ENCODE assay signal across 8 mouse cellular contexts in genomic region chr19:28679291-28679775, GRCm38 (mm10). TPM values are rescaled to one million over a fixed set of nuclear protein-coding genes. Genes with fewer than 3 reads are reported as not detected.
A peak's percentile ranks its signal among the peaks of the same experiment; 100 is the strongest.
DNase-seq lines count a peak whose midpoint lies in the region; ATAC-seq lines count a peak whose summit lies in the region.

No protein-coding gene starts in this region.

- WGBS in intestine, embryonic 14.5 days: 0% methylated on average over 28 of the region's 28 CpGs
- 0% methylated on average over 28 of the region's 28 CpGs for WGBS in midbrain, embryonic 14.5 days

- H3K9me3 ChIP-seq in intestine, embryonic 14.5 days (ENCODE audit: control insufficient read depth, low read length): no peaks in the 10 kb centered on the region
- no peaks in the 10 kb centered on the region for H3K9me3 ChIP-seq in midbrain, embryonic 14.5 days (ENCODE audit: control insufficient read depth, low read length)

- H3K4me1 ChIP-seq in intestine, embryonic 14.5 days (replicated peaks; ENCODE audit: control insufficient read depth, insufficient read depth, low read length): peaks cover 17% of the 10 kb centered on the region
- H3K4me1 ChIP-seq in midbrain, embryonic 14.5 days (ENCODE audit: control insufficient read depth, insufficient read depth, low read length): peaks cover 17% of the 10 kb centered on the region

- H3K27me3 ChIP-seq in intestine, embryonic 14.5 days (replicated peaks; ENCODE audit: control insufficient read depth, insufficient read depth, low read length): peaks cover 14% of the 10 kb centered on the region; the same call in 1 of the 2 replicates
- peaks cover 38% of the 10 kb centered on the region for H3K27me3 ChIP-seq in midbrain, embryonic 14.5 days (ENCODE audit: control insufficient read depth, insufficient read depth, low read length)

- no peak overlapping the region for H3K27ac ChIP-seq in intestine, embryonic 14.5 days (ENCODE audit: low read depth)
- H3K27ac ChIP-seq in midbrain, embryonic 14.5 days (replicated peaks; ENCODE audit: low read depth, low read length): no peak overlapping the region

- peak overlapping the region; percentile 54 for H3K4me3 ChIP-seq in intestine, embryonic 14.5 days (ENCODE audit: low read depth, low read length)
- peak overlapping the region; percentile 56 for H3K4me3 ChIP-seq in midbrain, embryonic 14.5 days (replicated peaks; ENCODE audit: low read depth, low read length)

- no peak for DNase-seq in frontal cortex, adult 2 months (ENCODE audit: extremely low spot score in 1 of 2, low spot score in 1 of 2)
- DNase-seq in thymus, adult 18-20 months: peak; percentile 4 to 9
- DNase-seq in thymus, postnatal 10 days (ENCODE audit: low spot score in 2 of 2): no peak
- DNase-seq in intestine, embryonic 14.5 days (ENCODE audit: low spot score): peak; percentile 79
- DNase-seq in midbrain, embryonic 14.5 days: no peak
- DNase-seq in ovary, postnatal 36 days (ENCODE audit: low spot score): no peak
- DNase-seq in adrenal gland, adult 18-20 months (ENCODE audit: low spot score in 2 of 2): no peak

- H3K36me3 ChIP-seq in intestine, embryonic 14.5 days (ENCODE audit: control insufficient read depth, insufficient read depth, low read length): no peaks in the 10 kb centered on the region
- no peaks in the 10 kb centered on the region for H3K36me3 ChIP-seq in midbrain, embryonic 14.5 days (ENCODE audit: control insufficient read depth, insufficient read depth, low read length)

- ATAC-seq in frontal cortex, adult (ENCODE audit: low TSS enrichment): peak; percentile 57
- no peak for ATAC-seq in intestine, embryonic 14.5 days (replicated peaks; ENCODE audit: low FRiP score, low TSS enrichment, low read depth)
- ATAC-seq in midbrain, embryonic 14.5 days (ENCODE audit: low FRiP score, low TSS enrichment): 0 out of 2 replicates have a peak, but pooled peaks have one; percentile 9

- H3K9ac ChIP-seq in intestine, embryonic 14.5 days (ENCODE audit: low read length): peak overlapping the region; percentile 46
- peak overlapping the region; percentile 50 for H3K9ac ChIP-seq in midbrain, embryonic 14.5 days (replicated peaks; ENCODE audit: low read length)

- peak overlapping the region; percentile 86 for H3K4me2 ChIP-seq in intestine, embryonic 14.5 days (ENCODE audit: low read length)
- peak overlapping the region; percentile 99 for H3K4me2 ChIP-seq in midbrain, embryonic 14.5 days (ENCODE audit: low read length)

RNA-seq across cellular contexts. Expression of gene Glis3, which starts 0.5 kb away (rescaled TPM):
- 1.5 and 1.9 TPM in 2 replicates for polyA plus RNA-seq in frontal cortex, adult 2 months (2012; rRNA removed)
- polyA plus RNA-seq in intestine, embryonic 14.5 days (2014; fragmentation: Nextera tagmentation; extraction: Ambion mirVana): 1.9 and 2.1 TPM in 2 replicates
- 4.1 and 4.4 TPM in 2 replicates for polyA plus RNA-seq in midbrain, embryonic 14.5 days (2014; fragmentation: Nextera tagmentation; extraction: Ambion mirVana)
- total RNA-seq in adrenal gland, adult 18-20 months (2021): 1 to 10 TPM; 7.8 to 8.1 TPM

Comparison
In these comparisons a context has a peak if more than half of its experiments do, and no peak if none do; other contexts are left out.
1. DNase-seq: peak in thymus, adult 18-20 months (2 of 2) and intestine, embryonic 14.5 days (single experiment); none in frontal cortex, adult 2 months (0 of 2), thymus, postnatal 10 days (0 of 2), midbrain, embryonic 14.5 days (single experiment), ovary, postnatal 36 days (single experiment) and adrenal gland, adult 18-20 months (0 of 2).